ENCODE assay signal across 10 mouse cellular contexts in genomic region chr1:152575096-152575495, GRCm38 (mm10).
"Had no signal": no experiment of that assay in that cellular context is flagged by ENCODE, and none has a peak within 500 bp of the region (broad histone marks: within the 10 kb centered on the region; RNA-seq: fewer than 3 reads in every experiment).

No protein-coding gene starts in this region.

- H3K36me3 ChIP-seq: liver, embryonic 13.5 days; lung, embryonic 15.5 days; midbrain, embryonic 12.5 days had no signal

- ATAC-seq: intestine, postnatal 0 days; liver, postnatal 0 days had no signal

- H3K27ac ChIP-seq: limb, embryonic 12.5 days; liver, embryonic 13.5 days; lung, embryonic 15.5 days; midbrain, embryonic 12.5 days had no signal

- H3K4me3 ChIP-seq: limb, embryonic 12.5 days; liver, embryonic 13.5 days; lung, embryonic 15.5 days; midbrain, embryonic 12.5 days had no signal

- H3K9me3 ChIP-seq: limb, embryonic 12.5 days; liver, embryonic 13.5 days; lung, embryonic 15.5 days; midbrain, embryonic 12.5 days had no signal

- H3K9ac ChIP-seq: limb, embryonic 12.5 days; liver, embryonic 13.5 days; liver, postnatal 0 days; lung, embryonic 15.5 days; midbrain, embryonic 12.5 days had no signal

- DNase-seq: kidney, postnatal 25 days; liver; liver, embryonic 13.5 days; liver, postnatal 0 days; thymus, adult 18-20 months; thymus, postnatal 14 days had no signal

- H3K27me3 ChIP-seq: limb, embryonic 12.5 days; lung, embryonic 15.5 days had no signal

- H3K4me2 ChIP-seq: limb, embryonic 12.5 days; liver, embryonic 13.5 days; lung, embryonic 15.5 days; midbrain, embryonic 12.5 days had no signal
